Mouse (Mus musculus) cerebellum, adult (tissue): ENCODE measurements around the gene Arid5a.

Source experiments
- ATAC-seq: cut with Nextera tagmentation; 2 replicates; pipeline ENCODE4 v1.9.2; 2017; ENCODE audit warnings: mild to moderate bottlenecking, moderate library complexity, mixed read lengths; ENCODE audit not compliant: insufficient number of reproducible peaks, low FRiP score, low TSS enrichment

Gene Arid5a

DNA sequence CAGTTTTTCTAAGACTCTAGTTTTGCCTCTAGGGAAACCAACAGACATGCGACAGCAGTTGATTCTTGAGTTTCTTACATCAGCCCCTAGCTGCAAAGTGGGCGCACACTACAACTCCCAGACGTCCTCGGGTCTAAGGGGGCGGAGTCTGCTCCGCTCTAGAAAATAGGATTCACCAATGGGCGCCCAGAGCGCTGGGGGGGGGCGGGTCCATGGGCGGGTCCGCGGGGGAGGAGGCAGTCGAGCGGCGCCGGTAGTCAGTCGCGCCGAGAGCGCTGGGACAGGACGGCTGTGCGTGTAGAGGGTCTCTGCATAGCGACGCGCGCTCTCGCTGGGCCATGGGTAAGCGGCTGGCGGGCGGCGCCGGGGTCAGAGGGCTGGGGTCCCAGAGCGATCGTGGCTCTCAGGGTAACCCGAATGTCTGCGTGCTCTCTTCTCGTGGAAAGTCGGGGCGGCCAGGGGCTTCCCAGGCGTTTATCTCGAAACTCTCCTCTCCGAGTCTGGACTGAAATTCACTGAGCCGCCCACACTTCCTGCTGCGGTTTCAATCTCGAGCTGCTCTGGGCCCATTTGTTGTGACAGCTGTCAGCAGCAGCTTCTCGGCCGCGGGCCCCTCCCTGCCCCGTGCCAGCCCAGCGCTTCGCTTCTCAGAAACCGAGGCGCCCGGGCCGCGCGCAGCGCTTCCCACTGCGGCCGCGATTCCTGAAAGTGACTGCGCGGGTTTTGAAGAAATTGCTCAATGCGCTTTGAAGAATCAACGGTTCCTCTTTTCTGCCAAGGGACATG lies at the start of gene Arid5a:
Arid5a (plus strand) TSS at position 239 of the 786 bp plus-strand sequence.
- ATAC-seq: peak; percentile 82

DNA sequence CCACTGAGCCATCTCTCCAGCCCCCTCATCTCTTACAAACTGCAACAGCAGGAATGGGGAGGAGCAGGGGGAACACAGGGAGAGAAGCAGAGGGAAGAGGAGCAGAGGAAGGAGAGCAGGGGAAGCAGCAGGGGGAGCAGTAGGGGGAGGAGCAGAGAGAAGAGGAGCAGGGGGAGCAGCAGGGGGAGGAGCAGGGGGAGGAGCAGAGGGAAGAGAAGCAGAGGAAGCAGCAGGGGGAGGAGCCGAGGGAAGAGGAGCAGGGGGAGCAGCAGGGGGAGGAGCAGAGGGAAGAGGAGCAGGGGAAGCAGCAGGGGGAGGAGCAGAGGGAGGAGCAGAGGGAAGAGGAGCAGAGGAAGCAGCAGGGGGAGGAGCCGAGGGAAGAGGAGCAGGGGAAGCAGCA lies 48.9 kb upstream of the Arid5a start:
- no peak for ATAC-seq

DNA sequence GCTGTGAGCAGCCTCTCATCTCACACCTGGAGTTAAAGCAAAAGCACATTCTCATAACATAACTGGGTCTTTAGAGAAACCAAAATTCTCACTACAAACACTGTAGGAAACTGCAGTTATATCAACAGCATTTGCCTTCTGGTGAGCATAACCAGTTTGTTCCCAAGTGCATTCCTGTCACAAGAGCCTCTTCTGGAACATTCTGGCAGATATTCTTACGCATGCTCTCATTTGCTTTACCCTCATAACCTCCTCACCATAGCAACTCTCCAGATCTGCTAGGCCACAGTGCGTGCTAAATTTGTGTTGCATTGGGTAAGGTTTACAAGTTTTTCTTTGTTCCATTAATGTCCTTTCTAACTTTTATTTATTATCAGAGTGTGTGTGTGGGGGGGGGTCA lies 48.3 kb upstream of the Arid5a start:
- ATAC-seq: no peak

DNA sequence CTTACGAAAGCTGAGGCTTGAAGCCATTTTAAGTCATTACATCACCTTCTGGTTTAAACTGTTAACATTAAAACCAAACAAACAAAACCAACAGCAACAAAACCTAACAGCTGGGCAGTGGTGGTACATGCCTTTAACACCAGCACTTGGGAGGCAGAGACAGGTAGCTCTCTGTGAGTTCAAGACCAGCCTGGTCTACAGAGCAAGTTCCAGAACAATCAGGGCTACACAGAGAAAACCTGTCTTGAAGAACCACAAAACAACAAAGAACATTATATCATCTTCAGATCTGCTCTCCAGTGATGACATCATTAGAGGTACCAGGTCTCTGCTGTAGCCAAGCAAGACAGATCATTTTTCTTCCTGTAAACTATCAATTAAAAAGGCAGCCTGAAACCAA lies 47.1 kb upstream of the Arid5a start:
- ATAC-seq: no peak

DNA sequence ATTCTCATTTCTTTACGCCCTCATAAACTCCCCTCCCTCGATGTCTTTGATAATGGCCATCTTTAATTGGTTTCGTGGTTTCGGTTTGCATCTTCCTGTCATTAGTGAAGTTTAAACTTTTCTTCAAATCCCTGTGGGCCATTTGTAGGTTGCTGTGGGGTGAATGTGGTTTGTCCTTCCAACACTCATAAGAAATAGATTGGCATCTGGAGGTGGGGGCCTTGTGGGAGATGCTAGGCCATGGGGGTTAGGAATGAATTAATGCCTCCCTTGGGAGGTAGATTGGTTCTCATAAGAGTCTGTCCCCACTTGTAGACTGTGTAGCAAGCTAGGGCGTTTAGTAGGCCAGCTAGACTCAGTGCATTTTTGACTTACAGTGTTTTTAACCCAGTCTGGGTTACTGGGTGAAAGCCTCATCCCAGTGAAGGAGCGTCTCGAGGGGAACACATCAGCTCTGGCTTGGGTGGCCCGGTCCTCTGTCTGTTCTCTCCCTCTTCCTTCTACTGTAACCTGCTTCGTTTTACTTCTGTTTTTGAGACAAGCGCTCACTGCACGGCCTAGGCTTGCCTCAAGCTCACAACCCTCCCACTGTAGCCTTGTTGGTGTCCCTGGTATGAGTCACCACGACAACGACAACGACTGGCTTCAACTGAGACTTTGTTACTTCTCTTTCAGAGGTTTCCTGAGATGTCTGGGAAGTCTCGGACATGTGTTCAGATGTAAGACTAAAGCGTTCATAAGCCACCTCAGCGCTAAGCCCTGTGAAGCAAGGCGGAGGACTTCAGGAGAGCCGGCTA lies 45.6 kb upstream of the Arid5a start:
- no peak for ATAC-seq

DNA sequence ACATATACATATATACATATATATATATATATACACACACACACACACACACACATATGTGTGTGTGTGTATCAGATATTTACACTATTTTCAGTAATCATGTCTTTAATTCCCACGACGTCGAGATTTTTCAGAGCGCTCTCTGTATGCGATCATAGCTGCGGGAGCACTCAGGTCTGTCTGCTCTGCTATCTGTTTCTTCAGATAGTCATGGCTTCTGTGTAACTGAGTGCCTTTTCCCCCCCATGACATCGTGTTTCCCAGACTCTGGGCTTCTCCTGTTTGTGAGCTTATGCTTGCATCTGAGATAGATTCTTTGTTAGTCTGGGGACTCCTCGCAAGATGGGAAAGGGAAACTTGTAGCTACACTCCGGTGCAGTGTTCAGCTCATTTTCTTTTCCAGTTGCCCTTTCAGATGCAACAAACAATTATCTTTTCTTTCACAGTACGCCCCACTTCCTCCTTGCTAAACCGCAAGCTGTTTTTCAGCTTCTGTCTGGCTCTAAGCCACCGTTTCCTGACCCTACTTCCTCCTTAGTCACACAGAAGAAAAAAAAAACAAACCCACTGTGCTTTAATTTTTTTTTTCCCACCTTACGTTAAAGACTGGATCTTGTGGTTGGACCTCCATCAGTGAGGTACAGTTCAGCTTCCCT lies 43.6 kb upstream of the Arid5a start:
- ATAC-seq: no peak

DNA sequence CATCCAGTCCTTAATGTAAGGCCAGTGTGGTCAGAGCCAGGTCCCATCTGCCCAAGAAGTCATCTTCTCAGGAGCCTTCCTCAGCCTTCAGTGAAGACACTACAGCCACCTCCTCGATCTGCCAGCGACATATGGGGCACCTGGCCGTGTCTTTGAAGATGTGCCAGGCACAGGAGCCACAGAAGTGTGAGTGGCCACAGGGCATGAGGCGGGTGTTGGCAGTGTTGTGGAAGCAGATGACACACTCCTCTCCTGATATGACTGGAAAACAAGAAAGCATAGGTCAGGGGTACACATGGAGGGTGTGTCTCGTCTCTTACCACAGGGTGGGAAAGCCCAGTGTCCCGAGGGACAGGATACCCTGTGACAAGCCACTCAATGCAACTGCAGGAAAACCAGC lies 41.2 kb upstream of the Arid5a start:
- ATAC-seq: peak; percentile 94

DNA sequence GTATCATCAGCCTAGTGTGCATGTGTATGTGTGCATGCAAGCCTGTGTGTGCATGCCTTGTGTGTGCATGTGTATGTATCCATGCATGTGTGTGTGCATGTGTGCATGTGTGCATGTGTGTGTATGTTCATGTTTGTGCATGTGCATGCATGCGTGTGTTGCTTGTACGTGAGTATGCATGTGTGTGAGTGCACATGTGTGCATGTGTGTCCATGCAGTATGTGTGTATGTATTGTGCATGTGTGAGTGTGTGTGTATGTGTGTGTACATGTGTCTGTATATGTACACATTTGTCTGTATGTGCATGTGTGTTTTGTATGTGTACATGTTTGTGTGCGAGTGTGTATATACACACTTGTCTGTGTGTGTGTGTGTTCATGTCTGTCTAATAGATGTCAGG lies 39.9 kb upstream of the Arid5a start:
- ATAC-seq: no peak

DNA sequence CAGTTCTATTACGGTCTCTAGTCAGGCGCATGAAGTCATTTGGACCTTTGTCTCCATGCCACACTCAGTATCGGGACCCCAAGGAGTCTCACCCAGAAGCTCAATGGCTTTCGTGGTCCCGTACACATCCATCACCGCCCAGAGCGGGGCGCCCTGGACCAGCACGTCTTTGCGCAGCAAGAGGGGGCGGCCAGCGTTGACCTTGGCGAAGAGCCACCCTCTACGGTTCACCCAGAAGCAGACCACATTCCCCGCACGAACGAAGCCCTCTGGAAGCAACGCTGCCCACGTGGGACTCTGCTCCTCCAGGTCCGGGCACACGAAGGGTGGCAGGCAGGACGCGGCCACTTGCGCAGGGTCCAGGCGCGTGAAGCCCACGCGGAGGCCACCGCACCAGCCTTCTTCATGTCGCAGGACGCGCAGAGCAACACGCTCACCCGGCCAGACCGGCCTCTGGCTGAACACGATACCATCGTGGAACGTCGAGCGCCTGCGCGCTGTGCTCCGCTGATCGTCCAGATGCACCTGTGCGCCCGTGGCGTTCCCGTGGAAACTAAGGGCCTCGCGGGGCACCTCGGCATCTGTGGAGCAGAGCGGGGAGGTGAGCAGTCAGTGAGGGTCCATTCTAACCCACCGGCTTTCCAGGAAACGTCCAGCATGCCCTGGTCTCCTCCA lies 38.3 kb upstream of the Arid5a start:
- no peak for ATAC-seq

DNA sequence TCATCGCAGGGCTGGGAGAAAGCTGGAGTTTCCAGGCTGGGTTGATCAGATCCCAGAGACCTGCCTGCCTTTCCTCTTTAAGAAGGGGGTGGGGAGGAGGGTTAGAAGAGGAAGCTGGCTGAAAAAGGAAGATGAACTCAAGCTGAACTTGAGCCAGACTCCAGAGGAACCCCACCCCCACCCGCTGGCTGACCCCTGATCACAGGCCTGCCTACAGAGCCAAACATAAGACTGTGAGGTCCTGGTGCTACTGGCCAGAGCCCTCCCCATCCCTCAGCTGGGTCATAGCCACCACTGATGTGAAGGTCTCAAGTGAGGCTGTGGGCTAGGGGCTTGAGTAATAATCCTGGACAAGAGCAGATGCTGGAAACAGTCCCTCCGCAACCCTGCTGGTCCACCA lies 36.9 kb upstream of the Arid5a start:
- no peak for ATAC-seq

DNA sequence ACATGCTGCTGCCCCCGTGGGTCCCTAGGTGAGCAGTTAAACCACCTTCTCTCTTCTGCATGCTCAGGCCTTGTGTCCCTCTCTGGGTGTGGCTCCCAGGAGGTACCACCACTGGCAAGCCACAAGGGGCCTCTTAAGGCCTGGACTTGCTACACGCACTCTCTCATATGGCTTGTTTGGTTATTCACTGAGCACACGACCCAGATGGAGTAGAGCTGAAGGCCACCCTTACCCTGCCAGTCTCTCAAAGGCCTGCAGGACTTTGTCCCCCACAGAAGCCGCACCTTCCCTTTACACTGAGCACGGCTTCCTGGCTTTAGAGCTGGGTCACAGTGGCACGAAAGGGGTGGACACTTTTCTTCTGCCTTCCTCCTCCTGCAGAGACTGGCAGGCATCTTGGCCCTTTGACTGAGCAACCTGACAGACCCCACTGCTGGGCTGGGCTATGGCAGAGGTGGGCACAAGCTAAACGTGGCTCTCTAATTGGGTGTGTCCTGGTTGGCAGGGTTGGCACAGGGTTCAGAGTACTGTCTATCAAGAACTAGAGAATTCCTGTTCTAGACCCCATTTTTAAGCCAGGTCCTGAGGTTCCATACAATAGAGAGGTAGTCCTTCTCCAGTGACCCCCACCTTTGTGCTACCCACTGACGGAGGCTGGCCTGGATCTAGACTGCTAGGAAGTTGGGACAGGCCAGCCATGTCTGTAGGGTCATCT lies 35.9 kb upstream of the Arid5a start:
- no peak for ATAC-seq

DNA sequence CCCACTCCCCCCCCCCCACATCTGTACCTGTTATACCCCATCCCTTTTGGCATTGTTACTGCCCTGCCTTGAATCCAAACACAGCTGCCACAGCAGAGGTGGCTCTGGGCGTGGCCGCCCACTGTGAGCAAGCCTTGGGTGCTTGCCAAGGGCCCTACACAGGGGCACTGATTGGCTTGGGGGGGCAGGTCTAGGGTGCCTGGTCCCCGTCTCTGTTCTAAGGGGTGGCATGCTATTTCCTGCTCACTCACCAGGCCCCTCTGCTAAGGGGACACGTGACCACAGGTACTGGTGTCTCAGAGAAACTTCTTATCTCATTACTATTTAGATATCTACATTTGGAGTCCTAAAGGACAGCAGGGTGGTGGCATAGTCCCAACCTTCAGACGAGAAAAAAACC lies 35.0 kb upstream of the Arid5a start:
- no peak for ATAC-seq

DNA sequence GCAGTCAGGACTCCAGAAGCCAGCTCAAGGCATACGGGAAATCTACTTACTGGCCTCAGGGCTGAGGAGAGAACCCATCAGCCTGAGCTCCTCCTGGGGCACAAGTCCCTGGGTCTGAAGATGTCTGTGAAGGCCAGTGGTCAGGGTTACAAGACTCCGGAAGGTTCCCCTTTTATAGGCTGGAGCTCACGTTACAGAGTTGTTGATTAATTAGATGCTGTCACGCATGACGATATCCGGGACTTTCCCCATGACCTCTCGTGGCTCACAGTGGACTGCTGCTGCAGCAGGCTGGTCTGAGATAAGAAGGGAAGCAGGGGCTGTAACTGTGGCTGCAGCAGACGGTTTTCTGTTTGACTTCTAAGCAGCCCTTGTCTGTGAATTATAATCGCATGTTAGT lies 34.2 kb upstream of the Arid5a start:
- ATAC-seq: no peak

DNA sequence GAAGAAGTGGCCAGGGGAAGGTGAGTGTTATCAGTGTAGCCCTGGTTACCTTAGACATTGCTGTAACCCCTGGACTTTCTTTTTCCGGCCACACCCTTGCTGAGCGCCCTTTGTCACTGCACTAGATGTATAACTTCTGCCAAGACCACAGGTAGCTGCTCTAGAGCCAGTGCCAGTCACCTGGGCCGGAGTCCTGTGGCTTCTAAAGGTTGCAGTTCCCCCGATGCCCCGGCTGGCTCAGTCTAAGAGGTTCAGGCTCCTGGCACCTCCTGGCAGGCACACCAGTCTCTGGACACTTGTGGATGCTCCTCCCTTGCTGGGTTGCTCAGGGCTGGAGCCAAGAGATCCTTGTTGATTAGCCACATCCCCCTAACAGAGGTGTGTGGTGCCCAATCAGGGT lies 33.1 kb upstream of the Arid5a start, which contains the start of gene Neurl3:
Neurl3 (minus strand) TSS at position 225 of the 400 bp plus-strand sequence.
- ATAC-seq: no peak

DNA sequence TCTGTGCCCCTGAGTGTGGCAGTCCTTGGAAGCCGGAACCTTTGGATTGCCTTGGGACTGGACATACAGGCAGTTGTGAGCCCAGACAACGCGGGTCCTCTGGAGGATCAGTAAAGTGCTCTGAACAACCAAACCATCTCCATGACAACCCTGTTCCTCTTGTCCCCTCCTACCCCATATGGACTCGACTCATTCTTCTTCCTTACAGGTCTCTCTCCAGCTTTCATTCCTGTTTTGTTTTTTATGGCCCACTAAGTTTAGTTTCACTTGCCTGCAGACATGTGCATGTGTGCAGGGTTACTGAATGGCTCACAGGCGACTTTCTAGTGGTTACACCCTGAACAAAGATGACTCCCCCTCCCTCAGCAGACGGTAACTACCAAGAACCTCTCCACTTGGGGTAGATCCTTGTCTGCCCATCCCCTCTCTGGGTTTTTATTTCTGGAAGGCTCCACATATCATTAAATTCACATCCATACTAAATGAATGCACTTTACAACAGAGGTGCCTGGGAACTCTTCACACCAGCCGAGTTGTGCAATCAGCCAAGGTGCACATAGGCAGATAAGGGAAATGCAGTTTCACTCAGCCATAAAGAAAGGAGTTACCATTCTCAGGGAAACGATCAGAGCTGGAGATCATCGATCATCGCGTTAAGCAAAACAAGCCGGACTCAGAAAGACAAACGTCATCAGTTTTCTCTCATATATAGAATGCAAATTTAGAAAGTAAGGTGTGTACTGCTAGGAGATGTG lies 31.7 kb upstream of the Arid5a start:
- no peak for ATAC-seq

DNA sequence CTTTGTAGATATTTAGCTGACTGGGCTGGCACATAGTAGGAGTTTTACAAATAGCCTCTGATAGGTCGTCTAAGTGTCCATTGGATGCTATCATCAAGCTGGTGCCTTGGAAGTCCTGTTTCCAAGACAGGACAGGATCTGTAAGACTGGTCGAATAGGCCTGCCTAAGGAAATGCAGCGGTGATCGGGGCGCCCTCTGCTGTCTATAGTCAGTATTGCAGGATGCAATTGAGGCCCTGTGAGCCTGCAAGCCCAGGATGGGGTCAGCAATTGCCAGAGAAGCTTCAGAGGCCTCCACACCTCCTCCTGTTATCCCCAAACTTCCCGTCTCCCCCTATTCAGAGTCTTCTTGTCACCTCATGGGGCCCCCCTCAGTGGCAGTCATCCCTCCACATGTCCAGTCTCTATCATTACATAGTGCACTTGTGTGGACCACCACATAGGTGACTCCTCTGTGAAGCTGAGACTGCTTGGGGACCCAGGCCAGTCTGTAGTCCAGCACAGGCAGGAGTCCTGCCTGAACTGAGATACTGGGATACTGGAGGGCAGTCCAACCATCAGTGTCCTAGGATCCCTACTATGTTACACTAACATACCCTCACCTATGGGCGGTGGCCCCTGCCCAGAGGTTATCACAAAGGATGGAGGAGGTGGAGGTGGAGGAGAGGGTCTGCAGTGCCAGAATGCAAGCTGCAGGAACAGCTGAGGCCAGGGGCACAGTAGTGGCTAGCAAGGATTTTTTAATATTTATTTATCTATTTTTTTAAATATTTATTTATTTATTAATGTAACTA lies 30.1 kb upstream of the Arid5a start:
- 0 out of 2 replicates have a peak, but pooled peaks have one; percentile 28 for ATAC-seq

DNA sequence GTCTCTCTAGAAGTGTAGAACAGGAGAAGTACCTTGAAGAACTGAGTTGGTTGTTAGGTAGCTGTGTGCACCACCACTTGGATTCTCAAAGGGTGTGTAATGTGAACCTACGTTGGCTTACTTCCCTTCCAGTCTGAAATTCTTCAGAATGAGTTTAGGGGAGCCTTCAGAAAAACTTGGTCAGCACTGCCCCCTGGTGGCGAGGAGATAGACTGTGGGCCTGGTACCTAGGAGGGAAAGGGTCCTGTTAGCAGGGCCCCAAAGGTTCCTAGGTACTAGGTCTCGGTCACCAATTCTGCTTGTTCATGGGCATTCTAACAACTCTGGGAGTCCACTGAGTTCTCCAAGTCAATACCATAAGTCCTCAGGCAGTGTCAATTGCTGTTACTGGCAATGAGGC lies 28.3 kb upstream of the Arid5a start:
- peak; percentile 82 for ATAC-seq

DNA sequence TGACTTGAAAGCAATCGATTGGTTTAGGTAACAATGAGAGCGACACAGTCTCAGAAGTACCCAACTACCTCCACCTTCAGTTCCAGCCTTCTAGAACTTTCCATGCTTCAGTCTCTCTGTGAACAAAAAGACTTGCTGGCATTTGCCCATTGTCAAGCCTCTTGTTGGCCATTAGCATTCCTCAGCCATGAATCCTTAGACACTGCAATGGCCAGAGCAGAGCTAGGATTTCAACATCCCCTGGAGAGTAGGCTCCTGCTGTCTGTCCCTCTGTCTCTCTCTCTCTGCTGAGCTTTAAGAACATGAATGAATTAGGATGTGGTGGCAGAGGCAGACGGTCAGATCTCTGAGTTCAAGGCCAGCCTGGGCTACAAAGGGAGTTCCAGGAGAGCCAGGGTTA lies 26.6 kb upstream of the Arid5a start:
- no peak for ATAC-seq

DNA sequence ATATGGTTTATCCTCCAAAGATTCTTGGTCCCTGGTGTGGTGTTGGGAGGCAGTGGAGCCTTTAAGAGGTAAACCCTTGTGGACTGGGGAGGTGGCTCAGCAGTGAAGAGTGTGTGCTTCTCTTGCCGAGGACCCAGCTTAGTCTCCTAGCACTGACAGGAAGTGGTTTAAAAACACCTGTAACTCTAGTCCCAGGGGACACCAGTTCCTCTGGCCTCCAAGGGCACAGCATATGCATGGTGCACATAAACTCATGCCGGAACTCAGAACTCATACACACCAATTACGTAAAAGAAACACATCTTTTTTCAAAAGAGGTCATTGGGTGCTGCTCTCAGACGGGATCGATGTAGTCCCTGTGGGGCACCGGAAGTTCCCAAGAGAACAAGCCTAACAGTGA lies 25.7 kb upstream of the Arid5a start:
- no peak for ATAC-seq
